Mouse (Mus musculus) left cerebral cortex, adult 11 months (tissue): ENCODE results near the gene Zfp354a.
"Not testable (repeated sequence)": the region's sequence is repeated elsewhere in the genome, so short reads cannot be mapped to it uniquely, and the experiment has no call there.

Experiments
- DNase-seq: peaks from one replicate; pipeline ENCODE4 v3.0.0; 2022; ENCODE audit warnings: low spot score

The Zfp354a gene

DNA sequence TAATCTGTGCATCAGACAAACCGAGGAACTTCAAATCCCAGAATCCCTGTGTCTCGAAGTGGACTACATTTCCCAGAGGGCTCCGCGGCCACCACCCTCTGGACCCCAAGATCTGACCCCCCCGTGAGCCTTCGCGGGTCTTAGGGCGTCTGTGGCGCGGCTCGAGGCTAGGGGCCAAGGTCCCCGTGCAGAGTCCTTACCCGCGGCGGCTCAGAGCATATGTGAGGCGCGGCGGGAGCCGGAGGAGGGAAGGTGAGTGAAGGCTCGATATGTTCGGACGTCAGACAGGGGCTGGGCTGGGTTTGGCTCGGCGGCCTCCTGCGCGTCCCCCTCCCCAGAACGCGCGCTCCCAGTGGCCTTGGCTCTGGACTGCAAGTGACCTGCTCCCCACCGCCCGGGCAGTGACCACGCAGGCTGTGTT lies at the start of gene Zfp354a:
Gene Zfp354a, plus strand, starts transcription at position 107 of the 421 bp plus-strand sequence.
- DNase-seq = peak; percentile 70

- DNase-seq = no peak
These were observed 47.2 kb upstream of the Zfp354a start for GRCm38 (mm10) chr11:51011821-51012220.

- DNase-seq = no peak
These were observed 45.1 kb upstream of the Zfp354a start, which contains the start of gene Olfr54 for GRCm38 (mm10) chr11:51013936-51014335. TSS of gene Olfr54 (plus strand) at chr11:51014236.

DNA sequence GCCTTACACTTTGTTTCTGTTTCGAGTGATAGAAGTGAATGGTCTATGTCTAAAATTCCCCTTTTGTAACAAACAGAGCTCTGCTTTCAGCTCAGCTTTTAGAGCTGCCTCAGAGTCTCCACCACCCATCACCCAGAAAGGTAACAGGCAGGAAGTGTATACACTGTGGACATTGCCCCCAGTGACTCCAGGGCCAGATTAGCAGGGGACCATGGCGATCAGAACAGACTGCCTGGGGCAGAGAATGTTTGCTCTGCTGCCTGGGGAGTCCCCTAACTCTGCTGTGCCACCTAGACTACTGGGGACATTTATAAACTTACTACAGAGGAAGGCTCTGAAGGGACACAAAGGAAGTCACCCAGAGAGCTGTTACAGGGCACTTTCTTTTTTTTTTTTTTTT lies 42.7 kb upstream of the Zfp354a start:
- DNase-seq = no peak

GRCm38 (mm10) chr11:51026811-51027210 lies 32.2 kb upstream of the Zfp354a start:
- DNase-seq = not testable (repeated sequence)

DNA sequence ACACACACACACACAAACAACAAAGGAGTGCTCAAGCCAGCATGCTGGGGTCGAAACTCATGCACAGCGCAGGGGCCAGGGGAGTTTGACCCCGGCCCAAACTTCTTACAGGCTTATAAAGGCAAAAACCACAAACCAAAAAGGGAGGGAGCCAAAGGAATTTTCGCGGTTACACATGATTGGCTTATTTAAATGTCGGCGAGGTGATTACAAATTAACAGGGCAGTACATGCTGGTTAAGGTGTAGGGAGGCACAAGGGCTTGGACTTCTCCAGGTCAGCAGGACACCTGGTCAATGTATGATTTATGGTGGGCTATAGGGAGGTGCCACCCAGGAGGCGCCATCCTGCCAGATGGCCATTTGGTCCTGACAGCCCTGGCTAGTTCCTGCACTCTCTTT lies 29.7 kb upstream of the Zfp354a start:
- not testable (repeated sequence) for DNase-seq

DNA sequence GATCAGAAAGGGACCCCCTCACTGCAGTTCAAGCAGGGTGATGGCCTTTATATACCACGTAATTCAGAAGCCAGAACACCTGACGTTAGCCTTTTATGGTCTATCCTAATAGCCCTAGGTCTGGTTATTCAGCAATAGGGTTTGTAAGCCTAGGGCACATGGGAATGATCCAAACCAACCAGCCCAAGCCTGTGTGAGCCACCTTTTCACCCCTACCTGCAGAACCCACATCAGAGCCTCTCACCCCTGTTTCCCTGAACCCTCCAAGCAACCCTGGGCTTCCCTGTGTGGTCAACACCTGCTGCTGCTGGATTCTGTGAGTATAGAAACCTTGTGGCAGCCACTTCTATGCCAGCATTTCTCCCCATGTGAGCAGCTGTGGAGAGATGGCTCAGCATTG lies 28.8 kb upstream of the Zfp354a start:
- no peak for DNase-seq

DNA sequence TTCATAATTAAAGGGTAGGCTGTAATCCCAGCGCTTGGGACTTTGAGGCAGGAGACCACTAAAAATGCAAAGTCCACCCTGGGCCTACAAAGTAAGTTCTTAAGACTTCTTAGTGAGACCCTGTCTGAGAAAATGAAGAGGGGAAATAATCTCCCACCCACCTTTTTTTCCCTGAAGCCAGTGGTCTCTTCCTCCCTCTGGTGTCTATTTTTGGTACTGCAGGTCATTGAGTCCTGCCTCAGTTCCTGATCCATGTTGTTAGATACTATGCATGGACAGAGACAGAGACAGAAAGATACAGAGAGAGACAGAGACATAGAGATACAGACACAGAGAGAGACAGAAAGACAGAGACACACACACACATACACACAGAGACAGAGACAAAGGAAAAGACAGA lies 26.2 kb upstream of the Zfp354a start:
- no peak for DNase-seq

GRCm38 (mm10) chr11:51034141-51034540 lies 24.9 kb upstream of the Zfp354a start:
- DNase-seq = not testable (repeated sequence)

DNA sequence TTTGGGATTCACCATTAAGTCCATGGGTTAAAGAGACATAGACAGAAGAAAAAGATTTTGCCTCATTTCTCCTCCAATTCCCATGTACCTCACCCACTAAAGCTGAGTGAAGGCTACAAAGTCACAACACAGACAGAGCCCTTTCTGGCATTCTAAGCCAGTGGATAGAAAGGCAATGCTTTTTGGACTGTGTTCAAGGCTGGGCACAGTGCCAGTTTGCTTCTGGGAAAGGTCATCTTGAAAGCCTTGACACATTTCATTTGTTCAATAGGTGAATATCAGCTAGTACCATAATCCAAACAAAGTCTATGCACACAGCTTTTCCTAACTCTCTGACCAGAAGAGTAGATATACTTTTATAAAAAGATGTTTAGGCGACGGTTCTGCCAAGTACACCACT lies 23.1 kb upstream of the Zfp354a start:
- DNase-seq = no peak

GRCm38 (mm10) chr11:51044776-51045175 lies 14.3 kb upstream of the Zfp354a start:
- not testable (repeated sequence) for DNase-seq

DNA sequence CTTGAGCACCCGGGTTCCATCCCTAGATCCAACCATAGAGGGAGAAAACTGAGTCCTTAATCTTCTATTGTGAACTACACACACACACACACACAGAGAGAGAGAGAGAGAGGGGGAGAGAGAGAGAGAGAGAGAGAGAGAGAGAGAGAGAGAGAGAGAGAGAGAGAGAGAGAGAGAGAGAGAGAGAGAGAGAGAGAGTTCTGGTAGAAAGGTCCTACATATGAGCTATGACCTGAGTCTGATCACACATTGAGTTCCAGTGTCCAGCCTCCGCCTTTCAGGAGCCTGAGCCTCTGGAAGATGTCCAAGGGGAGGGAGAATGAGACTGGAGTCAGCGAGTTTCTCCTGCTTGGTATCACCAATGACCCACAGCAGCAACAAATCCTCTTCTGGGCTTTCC lies 11.2 kb upstream of the Zfp354a start, which contains the start of gene Olfr1375:
Gene Olfr1375, plus strand, starts transcription at position 301 of the 400 bp plus-strand sequence.
- not testable (repeated sequence) for DNase-seq

- no peak for DNase-seq
These were observed 7.4 kb upstream of the Zfp354a start for GRCm38 (mm10) chr11:51051678-51052077.

DNA sequence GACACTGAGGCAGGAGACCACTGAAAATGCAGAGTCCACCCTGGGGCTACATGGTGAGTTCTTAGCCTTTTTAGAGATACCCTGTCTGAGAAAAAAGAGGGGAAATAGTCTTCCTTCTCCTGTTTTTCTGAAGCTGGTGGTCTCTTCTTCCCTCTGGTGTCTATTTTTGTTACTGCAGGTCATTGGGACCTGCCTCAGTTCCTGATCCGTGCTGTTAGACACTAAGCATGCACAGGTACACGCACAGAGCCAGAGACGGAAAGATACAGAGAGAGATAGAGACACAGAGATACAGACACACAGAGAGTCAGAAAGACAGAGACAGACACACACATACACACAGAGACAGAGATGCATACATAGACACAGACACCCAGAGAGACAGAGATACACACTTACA lies 5.8 kb upstream of the Zfp354a start:
- DNase-seq = no peak

DNA sequence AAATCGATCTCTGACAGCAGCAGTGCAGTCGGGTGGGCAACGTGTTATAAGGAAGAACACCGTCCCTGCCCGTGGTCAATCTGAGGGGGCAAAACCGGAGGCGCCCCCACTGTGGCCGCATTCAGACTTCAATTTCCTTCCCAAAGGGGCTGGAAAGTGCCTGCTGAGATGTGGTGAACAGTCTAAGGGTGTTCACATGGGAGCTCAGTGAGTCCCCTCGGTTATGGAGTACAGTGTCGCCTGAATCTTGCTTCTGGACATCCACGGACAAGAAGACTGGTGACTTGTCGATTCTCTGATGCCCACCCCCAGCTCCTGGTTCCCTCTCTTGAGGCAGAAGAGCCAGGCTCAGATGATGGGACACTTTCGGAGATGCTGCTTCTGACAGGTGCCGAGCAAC lies 583 bp downstream of the Zfp354a start:
- DNase-seq = no peak

DNA sequence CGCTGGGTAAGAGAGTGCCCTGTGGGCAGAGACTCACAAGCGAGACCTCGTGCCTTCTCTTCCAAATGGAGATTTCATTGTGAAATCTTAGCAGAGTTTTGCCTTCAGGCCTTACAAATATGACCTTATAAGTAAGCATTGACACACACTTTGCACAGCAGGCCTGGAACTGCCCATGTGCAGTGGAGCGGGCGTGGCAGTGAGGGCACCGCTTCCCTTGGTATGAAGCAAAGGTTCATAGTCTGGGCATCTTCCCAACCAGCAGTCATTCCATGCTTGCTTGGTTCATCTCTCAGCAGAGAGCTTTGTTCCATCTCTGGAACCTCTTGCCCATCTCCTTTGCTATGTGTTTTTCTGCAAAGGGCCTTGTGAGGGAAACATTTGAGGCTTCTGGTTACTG lies 1.9 kb downstream of the Zfp354a start:
- DNase-seq = no peak

GRCm38 (mm10) chr11:51063276-51063675 lies 4.2 kb downstream of the Zfp354a start:
- no peak for DNase-seq

GRCm38 (mm10) chr11:51063841-51064240 lies 4.8 kb downstream of the Zfp354a start:
- no peak for DNase-seq

DNA sequence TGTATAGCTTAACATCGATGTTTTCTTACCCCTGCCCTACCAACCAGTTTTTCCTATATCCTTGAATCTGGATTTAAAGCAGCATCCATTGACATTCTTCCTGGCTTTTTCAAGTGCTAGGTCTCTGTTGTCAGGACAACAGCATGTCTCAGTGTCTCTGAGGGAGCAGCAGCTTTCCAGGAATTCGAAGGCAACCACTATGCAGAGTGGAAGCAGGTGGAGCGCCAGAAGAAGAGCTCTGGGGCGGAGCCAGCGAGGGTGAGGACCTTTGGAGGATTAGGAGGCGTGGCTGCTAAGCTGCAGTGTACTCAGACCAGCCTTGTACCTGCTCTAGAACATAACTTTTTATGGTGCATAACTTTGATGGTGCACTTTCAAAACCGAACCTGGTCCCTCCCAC lies 25.5 kb downstream of the Zfp354a start:
- DNase-seq = no peak

GRCm38 (mm10) chr11:51085269-51085668 lies 26.2 kb downstream of the Zfp354a start:
- DNase-seq = no peak

GRCm38 (mm10) chr11:51107261-51107660 lies 48.2 kb downstream of the Zfp354a start:
- no peak for DNase-seq

DNA sequence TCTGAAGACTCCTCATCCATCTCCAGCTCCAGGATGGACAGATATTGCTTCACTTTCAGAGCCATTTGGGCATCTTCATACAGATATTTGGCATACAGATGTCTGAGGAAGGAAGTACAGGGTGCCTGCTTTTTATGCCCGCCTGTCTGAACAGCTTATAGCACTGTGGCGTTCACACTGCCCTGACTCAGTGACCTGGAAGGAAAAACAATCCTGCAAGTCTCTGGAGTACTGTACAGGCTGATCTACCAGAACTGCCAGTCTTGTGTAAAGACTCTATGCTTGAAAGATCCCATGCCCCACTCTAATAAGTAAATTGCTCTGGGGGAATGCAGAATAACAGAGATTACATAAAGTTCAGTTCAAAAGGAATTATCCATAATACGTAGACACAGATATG lies 51.6 kb downstream of the Zfp354a start:
- no peak for DNase-seq
